Mouse (Mus musculus) neural tube, embryonic 12.5 days (tissue): ENCODE results near the gene Robo4. TPM values are rescaled to one million over a fixed set of nuclear protein-coding genes. Genes with fewer than 3 reads are reported as not detected.
A peak's percentile ranks its signal among the peaks of the same experiment; 100 is the strongest.

Experiments used
- ATAC-seq: fragments of 200-750 bp; cut with Nextera tagmentation; 2 replicates; pipeline ENCODE4 v1.8.0; 2017; ENCODE audit warnings: low read depth, mild to moderate bottlenecking, moderate TSS enrichment, moderate library complexity; ENCODE audit not compliant: low FRiP score
- H3K27ac ChIP-seq: fragments of 300-500 bp; sonication (generic); 2 replicates; pipeline ENCODE4 v1.5.1; 2016
- H3K27me3 ChIP-seq: fragments of 300-500 bp; sonication (generic); replicated peaks from 2 replicates; pipeline ENCODE4 v1.6.1; 2016; ENCODE audit warnings: mild to moderate bottlenecking
- H3K36me3 ChIP-seq: fragments of 300-500 bp; sonication (generic); 2 replicates; pipeline ENCODE4 v1.6.1; 2016; ENCODE audit warnings: mild to moderate bottlenecking
- H3K4me1 ChIP-seq: fragments of 300-500 bp; sonication (generic); 2 replicates; pipeline ENCODE4 v1.6.1; 2016
- H3K4me2 ChIP-seq: fragments of 300-500 bp; sonication (generic); replicated peaks from 2 replicates; pipeline ENCODE4 v1.6.1; 2016; ENCODE audit warnings: mild to moderate bottlenecking
- H3K4me3 ChIP-seq: fragments of 300-500 bp; sonication (generic); 2 replicates; pipeline ENCODE4 v1.5.1; 2016
- H3K9ac ChIP-seq: fragments of 300-500 bp; sonication (generic); 2 replicates; pipeline ENCODE4 v1.6.1; 2016; ENCODE audit warnings: mild to moderate bottlenecking
- H3K9me3 ChIP-seq: fragments of 300-500 bp; sonication (generic); 2 replicates; pipeline ENCODE4 v1.6.1; 2016; ENCODE audit warnings: mild to moderate bottlenecking
- whole genome bisulfite sequencing: fragments of 180-500 bp; shearing (Covaris S2); methylation state at CpG from one replicate; pipeline ENCODE4 v1.1.7; 2016; 5-methylcytosine and 5-hydroxymethylcytosine counted together
- polyA plus RNA-seq: library from polyadenylated mRNA; unstranded; fragments of >200 nt; fragmentation: Nextera tagmentation; extraction: Ambion mirVana; gene quantifications from 2 replicates; pipeline ENCODE4 v1.2.1, GENCODE M21; 2016

Robo4 gene
- polyA plus RNA-seq, 1 experiment from 2014 or later: 9.9 TPM

- peaks cover 70% of the 10 kb centered on the region for H3K27me3 ChIP-seq
- peak overlapping the region; percentile 79 for H3K27ac ChIP-seq
- no peaks in the 10 kb centered on the region for H3K9me3 ChIP-seq
- peak overlapping the region; percentile 66 for H3K9ac ChIP-seq
- H3K4me1 ChIP-seq: peaks cover 36% of the 10 kb centered on the region
- peak; percentile 75 for ATAC-seq
- H3K4me3 ChIP-seq: peak overlapping the region; percentile 46
- no peaks in the 10 kb centered on the region for H3K36me3 ChIP-seq
- WGBS: under 1% methylated on average over 81 of the region's 81 CpGs
- H3K4me2 ChIP-seq: peak overlapping the region; percentile 86
Observed at GRCm38 (mm10) chr9:37460043-37460960, 58.6 kb downstream of the Robo4 start.

- H3K27ac ChIP-seq: 0 out of 2 replicates have a peak overlapping the region, but pooled peaks have one; percentile 79
- no peaks in the 10 kb centered on the region for H3K9me3 ChIP-seq
- H3K27me3 ChIP-seq: peaks cover 63% of the 10 kb centered on the region
- H3K4me1 ChIP-seq: peaks cover 30% of the 10 kb centered on the region
- H3K4me2 ChIP-seq: peak overlapping the region; percentile 86
- peak overlapping the region; percentile 66 for H3K9ac ChIP-seq
- peak overlapping the region; percentile 46 for H3K4me3 ChIP-seq
- H3K36me3 ChIP-seq: no peaks in the 10 kb centered on the region
- no peak for ATAC-seq
- 6% methylated on average over 5 of the region's 5 CpGs for WGBS
Observed at GRCm38 (mm10) chr9:37460961-37461340, 59.3 kb downstream of the Robo4 start.

DNA sequence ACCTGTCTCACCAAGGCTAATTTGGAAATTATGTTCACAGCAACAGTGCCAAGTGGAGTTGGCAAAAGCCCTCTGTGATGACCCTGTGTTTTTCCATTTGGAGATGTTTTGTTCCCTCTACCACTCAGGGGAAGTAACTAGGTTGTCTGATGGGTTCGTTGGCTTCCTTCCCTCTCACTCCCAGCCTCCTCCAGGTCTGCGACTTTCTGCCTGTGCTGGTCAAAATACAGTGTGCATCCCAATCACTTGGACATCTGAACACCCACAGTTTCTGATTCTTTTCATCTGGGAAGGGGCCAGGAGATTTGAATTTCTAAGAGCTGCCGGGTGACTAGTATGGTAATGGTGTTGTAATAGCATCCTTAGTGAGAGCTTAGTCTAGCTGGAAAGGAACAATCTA is 59.9 kb downstream of the Robo4 start:
- Histone ChIP-seq H3K27ac (no peak overlapping the region), H3K27me3 (peaks cover 60% of the 10 kb centered on the region), H3K4me1 (peaks cover 23% of the 10 kb centered on the region), H3K36me3 (no peaks in the 10 kb centered on the region), H3K4me3 (no peak overlapping the region), H3K9ac (no peak overlapping the region), H3K9me3 (no peaks in the 10 kb centered on the region), H3K4me2 (no peak overlapping the region)
- WGBS: 4% methylated on average over 3 of the region's 3 CpGs
- no peak for ATAC-seq

DNA sequence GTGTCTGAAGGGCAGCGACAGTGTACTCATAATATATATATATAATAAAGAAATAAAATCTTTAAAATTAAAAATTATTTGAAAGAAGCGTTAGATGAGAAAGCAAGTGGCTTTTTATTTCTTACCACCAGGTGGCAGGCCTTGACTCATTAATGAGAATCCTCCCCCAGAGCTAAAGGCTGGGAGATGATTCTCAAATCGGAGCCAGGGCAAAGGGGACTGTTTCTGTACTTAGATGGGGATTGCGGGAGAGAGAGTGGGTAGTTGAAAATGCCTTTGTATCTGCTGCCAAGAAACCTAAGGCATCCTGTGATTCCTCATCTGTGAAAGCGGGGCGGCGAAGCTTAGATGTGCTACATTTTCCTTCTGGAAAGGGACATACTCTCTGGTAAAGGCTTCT is 61.1 kb downstream of the Robo4 start:
- ATAC-seq: no peak
- peaks cover 13% of the 10 kb centered on the region for H3K4me1 ChIP-seq
- H3K9me3 ChIP-seq: no peaks in the 10 kb centered on the region
- H3K27ac ChIP-seq: no peak overlapping the region
- H3K4me2 ChIP-seq: no peak overlapping the region
- peaks cover 49% of the 10 kb centered on the region for H3K27me3 ChIP-seq
- WGBS: 18% methylated on average over 7 of the region's 7 CpGs
- no peaks in the 10 kb centered on the region for H3K36me3 ChIP-seq
- H3K9ac ChIP-seq: no peak overlapping the region
- H3K4me3 ChIP-seq: no peak overlapping the region

Other genes starting within 250 kb of the Robo4 start
- gene Tmem218, start 193.7 kb upstream of the Robo4 start, polyA plus RNA-seq: 11.7 and 13.4 TPM in 2 replicates
- 1.5 and 1.6 TPM in 2 replicates for gene Slc37a2, start 146.2 kb upstream of the Robo4 start, polyA plus RNA-seq
- 7.7 and 8.2 TPM in 2 replicates for gene Ccdc15, start 53.5 kb upstream of the Robo4 start, polyA plus RNA-seq
- 0.32 and 0.52 TPM in 2 replicates for gene Hepacam, start 34.5 kb upstream of the Robo4 start, polyA plus RNA-seq
- gene Robo3, start 31.3 kb downstream of the Robo4 start, polyA plus RNA-seq: 124 and 127 TPM in 2 replicates
- gene Msantd2, start 87.4 kb downstream of the Robo4 start, polyA plus RNA-seq: 49.2 and 49.4 TPM in 2 replicates
- 37.7 and 38.2 TPM in 2 replicates for gene Esam, start 126.2 kb downstream of the Robo4 start, polyA plus RNA-seq
- gene Vsig2, start 137.4 kb downstream of the Robo4 start, polyA plus RNA-seq: 0.58 and 1.3 TPM in 2 replicates
- 7.0 and 10.3 TPM in 2 replicates for gene Nrgn, start 151.0 kb downstream of the Robo4 start, polyA plus RNA-seq
- 8.8 and 10.5 TPM in 2 replicates for gene Siae, start 153.8 kb downstream of the Robo4 start, polyA plus RNA-seq
- gene Spa17, start 211.8 kb downstream of the Robo4 start, polyA plus RNA-seq: 14.0 and 17.0 TPM in 2 replicates